Mouse (Mus musculus) limb, embryonic 15.5 days (tissue): Measurements from ENCODE around the gene 2610528J11Rik. TPM values are rescaled to one million over a fixed set of nuclear protein-coding genes. Genes with fewer than 3 reads are reported as not detected.

Experiments
- ATAC-seq: fragments of 200-750 bp; cut with Nextera tagmentation; 2 replicates; pipeline ENCODE4 v1.8.0; 2017; ENCODE audit warnings: low read depth, moderate TSS enrichment; ENCODE audit not compliant: insufficient number of reproducible peaks, low FRiP score, low TSS enrichment
- H3K27ac ChIP-seq: fragments of 300-500 bp; sonication (generic); 2 replicates; pipeline ENCODE4 v1.5.1; 2015; ENCODE audit warnings: moderate library complexity, mild to moderate bottlenecking, inconsistent platforms
- H3K27me3 ChIP-seq: fragments of 300-500 bp; sonication (generic); 2 replicates; pipeline ENCODE4 v1.6.1; 2015; ENCODE audit warnings: inconsistent platforms
- H3K36me3 ChIP-seq: fragments of 300-500 bp; sonication (generic); 2 replicates; pipeline ENCODE4 v1.6.1; 2015; ENCODE audit warnings: inconsistent platforms
- H3K4me1 ChIP-seq: fragments of 300-500 bp; sonication (generic); 2 replicates; pipeline ENCODE4 v1.6.1; 2015; ENCODE audit warnings: inconsistent platforms
- H3K4me2 ChIP-seq: fragments of 300-500 bp; sonication (generic); 2 replicates; pipeline ENCODE4 v1.6.1; 2015; ENCODE audit warnings: mild to moderate bottlenecking, inconsistent platforms
- H3K4me3 ChIP-seq: fragments of 300-500 bp; sonication (generic); 2 replicates; pipeline ENCODE4 v1.5.1; 2015; ENCODE audit warnings: mild to moderate bottlenecking, inconsistent platforms
- H3K9ac ChIP-seq: fragments of 300-500 bp; sonication (generic); 2 replicates; pipeline ENCODE4 v1.6.1; 2015; ENCODE audit warnings: inconsistent platforms
- H3K9me3 ChIP-seq: fragments of 300-500 bp; sonication (generic); 2 replicates; pipeline ENCODE4 v1.6.1; 2016; ENCODE audit warnings: inconsistent platforms
- WGBS: fragments of 180-500 bp; shearing (Covaris S2); methylation state at CpG from one replicate; pipeline ENCODE4 v1.1.7; 2015; 5-methylcytosine and 5-hydroxymethylcytosine counted together
- polyA plus RNA-seq: library from polyadenylated mRNA; unstranded; fragments of >200 nt; fragmentation: Nextera tagmentation; extraction: Ambion mirVana; gene quantifications from 2 replicates; pipeline ENCODE4 v1.2.1, GENCODE M21; 2015

The 2610528J11Rik gene
- polyA plus RNA-seq, 1 experiment from 2014 or later: 14.2 TPM

DNA sequence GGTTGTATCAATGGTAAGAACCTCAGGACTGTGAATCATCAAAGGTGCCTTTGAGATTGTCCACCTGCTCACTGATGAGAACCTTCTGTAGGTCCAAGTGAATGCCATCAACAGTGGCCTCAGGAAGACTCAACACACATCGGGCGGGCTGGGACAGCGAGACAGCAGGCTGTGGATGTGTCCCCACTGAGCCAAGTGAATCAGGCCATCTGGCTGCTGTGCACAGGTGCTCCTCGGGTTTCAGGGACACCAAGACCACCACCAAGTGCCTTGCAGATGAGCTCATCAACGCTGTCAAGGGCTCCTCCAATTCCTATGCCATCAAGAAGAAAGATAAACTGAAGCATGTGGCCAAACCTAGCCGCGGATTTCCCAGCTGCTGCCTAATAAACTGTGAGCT is 4.6 kb upstream of the 2610528J11Rik start:
- Histone ChIP-seq H3K4me2 (no peak overlapping the region), H3K27me3 (peaks cover 9% of the 10 kb centered on the region), H3K27ac (no peak overlapping the region), H3K4me1 (peaks cover 6% of the 10 kb centered on the region), H3K9me3 (no peaks in the 10 kb centered on the region), H3K4me3 (no peak overlapping the region), H3K36me3 (no peaks in the 10 kb centered on the region), H3K9ac (no peak overlapping the region)
- 71% methylated on average over 7 of the region's 7 CpGs for WGBS
- ATAC-seq: no peak

DNA sequence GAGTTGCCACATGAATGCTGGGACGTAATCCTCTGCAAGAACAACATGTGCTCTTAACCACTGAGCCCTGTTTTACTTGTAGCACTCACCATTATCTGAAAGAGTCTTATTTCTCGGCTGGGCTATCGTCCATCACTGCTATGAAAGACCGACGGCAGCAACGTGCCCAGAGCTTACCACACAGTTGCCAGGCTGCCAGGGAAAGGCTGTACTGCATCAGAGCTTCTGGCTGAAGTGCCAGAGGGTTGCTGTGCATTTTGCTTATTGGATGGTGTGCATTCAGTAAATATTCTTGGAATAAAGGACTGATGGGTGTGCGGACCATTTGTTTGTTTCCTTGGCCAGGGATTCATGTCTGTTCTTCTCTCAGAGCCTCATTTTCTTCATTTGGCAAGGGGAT is 2.8 kb upstream of the 2610528J11Rik start:
- Histone ChIP-seq H3K27me3 (no peaks in the 10 kb centered on the region), H3K4me1 (peaks cover 6% of the 10 kb centered on the region; the same call in 1 of the 2 replicates), H3K9me3 (no peaks in the 10 kb centered on the region), H3K4me3 (no peak overlapping the region), H3K9ac (no peak overlapping the region), H3K4me2 (no peak overlapping the region), H3K27ac (no peak overlapping the region), H3K36me3 (no peaks in the 10 kb centered on the region)
- WGBS: 61% methylated on average over 7 of the region's 7 CpGs
- ATAC-seq: no peak

DNA sequence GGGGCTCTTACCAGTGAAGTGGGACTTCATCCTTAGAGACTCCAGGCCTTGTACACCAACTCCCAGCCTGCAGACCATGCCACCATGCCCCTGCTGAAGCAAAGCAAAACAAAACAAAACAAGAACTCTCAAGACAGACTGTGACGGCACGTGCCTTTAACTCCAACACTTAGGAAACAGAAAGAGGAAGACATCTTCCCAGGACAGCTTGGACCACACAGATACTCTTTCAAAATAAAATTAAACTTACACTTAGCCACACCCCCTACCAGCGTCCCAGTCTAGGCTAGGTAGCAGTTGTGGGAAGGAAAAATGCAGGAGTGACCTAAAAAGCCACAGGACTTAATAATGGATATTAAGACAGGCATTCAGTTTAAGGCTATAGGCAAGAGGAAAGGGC is 1.0 kb upstream of the 2610528J11Rik start:
- 61% methylated on average over 3 of the region's 3 CpGs for WGBS
- Histone ChIP-seq H3K27ac (no peak overlapping the region), H3K9ac (no peak overlapping the region), H3K4me3 (no peak overlapping the region), H3K36me3 (no peaks in the 10 kb centered on the region), H3K27me3 (no peaks in the 10 kb centered on the region), H3K4me1 (peaks cover 6% of the 10 kb centered on the region; the same call in 1 of the 2 replicates), H3K4me2 (no peak overlapping the region), H3K9me3 (no peaks in the 10 kb centered on the region)
- no peak for ATAC-seq

DNA sequence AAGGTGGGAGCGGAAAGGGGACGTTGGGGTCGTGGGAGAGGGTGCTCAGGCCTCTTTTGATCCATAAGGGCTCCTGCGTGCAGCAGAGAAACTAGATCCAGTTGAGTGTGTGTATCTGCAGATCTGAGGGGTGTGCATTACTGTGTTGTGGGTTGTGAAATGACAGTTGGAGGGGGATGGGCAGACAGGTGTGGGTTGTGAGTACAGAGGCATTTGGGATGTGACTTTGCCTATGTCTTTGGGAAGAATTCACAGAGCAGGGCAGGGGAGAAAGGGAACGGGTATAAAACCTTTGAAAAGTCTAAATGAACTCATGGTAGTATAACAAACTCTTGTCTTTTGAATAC is 509 bp downstream of the 2610528J11Rik start:
- ATAC-seq: no peak
- H3K27me3 ChIP-seq: no peaks in the 10 kb centered on the region
- peaks cover 4% of the 10 kb centered on the region; the same call in 1 of the 2 replicates for H3K4me1 ChIP-seq
- no peak overlapping the region; the same call in 1 of the 2 replicates for H3K9ac ChIP-seq
- peak overlapping the region; percentile 19; the same call in 1 of the 2 replicates for H3K4me3 ChIP-seq
- H3K27ac ChIP-seq: no peak overlapping the region
- WGBS: 38% methylated on average over 5 of the region's 5 CpGs
- no peak overlapping the region for H3K4me2 ChIP-seq
- no peaks in the 10 kb centered on the region for H3K36me3 ChIP-seq
- no peaks in the 10 kb centered on the region for H3K9me3 ChIP-seq

DNA sequence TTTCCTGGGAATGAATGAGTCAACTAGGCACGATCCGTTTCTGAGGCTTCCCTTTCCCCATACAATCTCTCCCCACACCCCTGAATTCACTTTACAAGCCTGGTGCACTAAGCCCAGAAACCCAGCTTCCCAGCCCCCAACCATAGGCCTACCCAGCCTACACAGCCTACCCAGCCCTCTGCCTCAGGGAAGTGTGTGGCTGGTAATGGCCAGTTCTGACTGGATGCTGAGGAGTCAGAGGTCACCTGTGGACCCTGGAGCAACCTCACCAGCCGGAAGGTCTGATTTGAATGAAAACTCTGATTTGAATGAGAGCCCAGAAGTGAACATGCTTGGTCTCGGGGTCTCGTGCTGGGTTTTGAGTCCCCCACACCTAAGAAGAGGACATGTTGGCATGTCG is 921 bp downstream of the 2610528J11Rik start:
- 73% methylated on average over 6 of the region's 6 CpGs for WGBS
- H3K4me2 ChIP-seq: no peak overlapping the region
- no peak overlapping the region for H3K9ac ChIP-seq
- 0 out of 2 replicates have a peak, but pooled peaks cover 2% of the 10 kb centered on the region for H3K4me1 ChIP-seq
- H3K9me3 ChIP-seq: no peaks in the 10 kb centered on the region
- H3K27ac ChIP-seq: no peak overlapping the region
- no peak overlapping the region for H3K4me3 ChIP-seq
- H3K27me3 ChIP-seq: no peaks in the 10 kb centered on the region
- ATAC-seq: no peak
- H3K36me3 ChIP-seq: no peaks in the 10 kb centered on the region

DNA sequence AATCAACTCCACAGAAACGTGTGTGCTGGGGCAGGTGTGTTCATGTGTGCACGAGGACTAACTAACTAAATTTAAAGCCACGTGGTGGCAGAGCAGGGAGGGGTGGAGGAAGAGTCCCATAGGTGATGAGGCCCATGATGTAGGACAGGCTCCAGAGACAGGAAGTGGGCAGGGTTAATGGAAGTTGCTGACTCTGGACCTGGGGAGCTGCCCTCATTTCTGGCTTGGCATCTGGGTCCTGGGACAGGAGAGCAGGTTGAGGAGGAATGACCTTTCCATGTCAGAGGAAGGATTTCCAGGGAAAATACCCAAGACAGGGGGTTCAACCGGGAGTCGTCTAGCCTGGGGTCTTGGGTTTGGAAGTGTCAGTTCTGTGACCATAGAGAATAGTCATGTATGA is 5.9 kb downstream of the 2610528J11Rik start:
- no peak overlapping the region for H3K9ac ChIP-seq
- no peak overlapping the region for H3K27ac ChIP-seq
- ATAC-seq: no peak
- 0 out of 2 replicates have a peak, but pooled peaks cover 3% of the 10 kb centered on the region for H3K4me1 ChIP-seq
- H3K4me2 ChIP-seq: no peak overlapping the region
- no peaks in the 10 kb centered on the region for H3K9me3 ChIP-seq
- no peak overlapping the region for H3K4me3 ChIP-seq
- no peaks in the 10 kb centered on the region for H3K27me3 ChIP-seq
- H3K36me3 ChIP-seq: no peaks in the 10 kb centered on the region
- WGBS: 69% methylated on average over 5 of the region's 5 CpGs

DNA sequence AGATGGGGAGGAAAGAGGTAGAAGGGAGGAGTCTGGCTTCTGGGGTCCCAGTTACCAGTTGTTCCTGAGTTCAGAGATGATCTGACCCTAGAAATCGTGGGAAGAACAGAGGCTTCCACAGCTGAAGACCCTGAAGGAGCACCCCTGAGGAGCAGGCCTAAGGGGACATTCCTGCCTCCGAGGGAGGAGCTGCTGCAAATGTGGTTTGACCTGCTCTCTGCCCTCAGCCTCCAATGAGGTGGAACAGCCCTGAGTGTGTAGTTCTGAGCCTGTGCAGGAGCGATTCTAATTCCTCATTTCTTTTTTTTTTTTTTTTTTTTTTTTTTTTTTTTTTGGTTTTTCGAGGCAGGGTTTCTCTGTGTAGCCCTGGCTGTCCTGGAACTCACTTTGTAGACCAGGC is 6.4 kb downstream of the 2610528J11Rik start:
- Histone ChIP-seq H3K4me2 (no peak overlapping the region), H3K9me3 (no peaks in the 10 kb centered on the region), H3K36me3 (no peaks in the 10 kb centered on the region), H3K9ac (no peak overlapping the region), H3K27ac (no peak overlapping the region), H3K4me3 (no peak overlapping the region), H3K27me3 (no peaks in the 10 kb centered on the region), H3K4me1 (0 out of 2 replicates have a peak, but pooled peaks cover 3% of the 10 kb centered on the region)
- WGBS: 63% methylated on average over 3 of the region's 4 CpGs
- ATAC-seq: no peak

DNA sequence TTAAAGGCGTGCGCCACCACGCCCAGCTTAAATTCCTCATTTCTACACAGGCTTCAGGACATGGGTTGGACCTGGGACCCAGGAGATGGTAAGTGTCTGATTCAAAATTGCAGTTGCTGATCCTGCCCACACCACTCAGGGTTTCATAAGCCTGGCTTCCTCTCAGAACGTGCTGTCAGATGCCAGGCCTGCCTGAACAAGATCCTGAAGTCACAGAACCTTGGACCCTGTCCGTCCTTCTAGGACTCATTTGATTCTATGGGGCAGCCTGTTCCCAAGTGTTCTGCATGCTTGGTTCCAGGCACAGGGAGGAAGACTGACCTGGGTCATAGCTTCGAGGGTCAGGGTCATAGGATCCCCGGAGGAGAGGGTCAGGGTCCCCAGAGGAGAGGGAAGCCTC is 6.8 kb downstream of the 2610528J11Rik start:
- Histone ChIP-seq H3K9me3 (no peaks in the 10 kb centered on the region), H3K4me1 (0 out of 2 replicates have a peak, but pooled peaks cover 3% of the 10 kb centered on the region), H3K27ac (no peak overlapping the region), H3K4me3 (no peak overlapping the region), H3K27me3 (no peaks in the 10 kb centered on the region), H3K4me2 (no peak overlapping the region), H3K9ac (no peak overlapping the region), H3K36me3 (no peaks in the 10 kb centered on the region)
- ATAC-seq: no peak
- 75% methylated on average over 7 of the region's 7 CpGs for WGBS

DNA sequence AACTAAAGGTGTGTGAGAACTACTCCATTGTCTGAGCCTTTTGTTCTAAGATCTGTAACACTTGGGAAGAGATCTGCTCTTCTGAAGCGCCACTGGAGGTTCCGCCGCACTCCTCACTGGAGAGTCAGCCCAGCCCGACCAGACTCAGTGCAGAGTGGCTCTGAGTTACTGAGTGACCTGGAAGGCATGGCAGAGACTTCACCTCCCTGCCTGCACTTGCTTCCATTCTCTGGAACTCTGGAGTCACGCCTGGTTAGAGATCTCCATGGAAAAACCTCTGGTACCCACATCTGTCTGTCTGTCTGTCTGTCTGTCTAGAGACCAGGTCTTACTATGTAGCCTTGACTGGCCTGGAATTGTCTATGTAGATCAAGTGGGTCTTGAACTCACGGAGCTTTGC is 8.8 kb downstream of the 2610528J11Rik start:
- no peak overlapping the region for H3K27ac ChIP-seq
- no peaks in the 10 kb centered on the region for H3K9me3 ChIP-seq
- H3K9ac ChIP-seq: no peak overlapping the region
- ATAC-seq: no peak
- no peak overlapping the region for H3K4me2 ChIP-seq
- WGBS: 81% methylated on average over 6 of the region's 6 CpGs
- H3K27me3 ChIP-seq: no peaks in the 10 kb centered on the region
- 0 out of 2 replicates have a peak, but pooled peaks cover 6% of the 10 kb centered on the region for H3K4me1 ChIP-seq
- H3K36me3 ChIP-seq: no peaks in the 10 kb centered on the region
- no peak overlapping the region for H3K4me3 ChIP-seq

DNA sequence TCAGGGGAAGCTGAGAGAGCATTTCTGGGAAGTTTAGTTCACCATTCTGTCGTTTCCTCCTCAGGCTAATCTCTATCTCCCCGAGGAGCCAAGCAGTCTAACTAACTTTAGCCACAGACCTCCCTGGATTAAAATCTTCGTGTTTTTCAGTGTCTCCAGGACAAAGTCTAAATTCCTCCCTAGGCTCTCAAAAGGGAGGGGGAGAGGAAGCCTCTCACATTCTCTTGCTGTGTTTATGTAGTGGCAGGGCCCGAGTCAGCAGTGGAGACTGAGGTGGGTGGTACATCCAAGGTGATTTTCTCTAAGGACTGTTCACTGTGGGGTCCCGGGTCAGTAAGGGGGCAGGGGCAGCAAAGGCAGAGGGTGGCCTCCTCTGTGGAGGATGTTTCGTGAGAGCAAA is 11.0 kb downstream of the 2610528J11Rik start:
- ATAC-seq: no peak
- 0 out of 2 replicates have a peak, but pooled peaks cover 10% of the 10 kb centered on the region for H3K4me1 ChIP-seq
- H3K27ac ChIP-seq: no peak overlapping the region
- H3K9me3 ChIP-seq: no peaks in the 10 kb centered on the region
- peaks cover 4% of the 10 kb centered on the region; the same call in 1 of the 2 replicates for H3K27me3 ChIP-seq
- no peak overlapping the region for H3K4me2 ChIP-seq
- H3K9ac ChIP-seq: no peak overlapping the region
- 43% methylated on average over 6 of the region's 6 CpGs for WGBS
- H3K36me3 ChIP-seq: no peaks in the 10 kb centered on the region
- no peak overlapping the region for H3K4me3 ChIP-seq

DNA sequence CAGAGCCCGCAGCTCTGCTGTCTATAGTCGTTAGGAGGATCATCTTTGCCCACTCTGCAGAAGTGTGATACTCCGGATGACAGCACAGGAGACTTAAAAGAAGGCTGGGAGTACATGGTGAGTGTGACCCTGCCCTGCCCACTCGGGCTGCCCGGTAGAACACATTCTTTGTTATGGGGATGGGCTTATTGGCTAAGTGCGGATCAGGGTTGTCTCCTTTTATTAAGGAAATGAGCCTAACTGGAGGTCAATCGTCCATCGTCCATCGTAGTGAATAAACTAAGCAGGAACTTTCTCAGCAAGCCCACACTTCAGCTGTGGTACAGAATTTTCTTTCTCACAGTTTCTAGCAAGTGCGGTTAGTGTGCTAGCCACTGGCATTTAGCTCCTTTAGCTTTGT is 13.1 kb downstream of the 2610528J11Rik start:
- 27% methylated on average over 10 of the region's 10 CpGs for WGBS
- ATAC-seq: no peak
- no peak overlapping the region for H3K9ac ChIP-seq

DNA sequence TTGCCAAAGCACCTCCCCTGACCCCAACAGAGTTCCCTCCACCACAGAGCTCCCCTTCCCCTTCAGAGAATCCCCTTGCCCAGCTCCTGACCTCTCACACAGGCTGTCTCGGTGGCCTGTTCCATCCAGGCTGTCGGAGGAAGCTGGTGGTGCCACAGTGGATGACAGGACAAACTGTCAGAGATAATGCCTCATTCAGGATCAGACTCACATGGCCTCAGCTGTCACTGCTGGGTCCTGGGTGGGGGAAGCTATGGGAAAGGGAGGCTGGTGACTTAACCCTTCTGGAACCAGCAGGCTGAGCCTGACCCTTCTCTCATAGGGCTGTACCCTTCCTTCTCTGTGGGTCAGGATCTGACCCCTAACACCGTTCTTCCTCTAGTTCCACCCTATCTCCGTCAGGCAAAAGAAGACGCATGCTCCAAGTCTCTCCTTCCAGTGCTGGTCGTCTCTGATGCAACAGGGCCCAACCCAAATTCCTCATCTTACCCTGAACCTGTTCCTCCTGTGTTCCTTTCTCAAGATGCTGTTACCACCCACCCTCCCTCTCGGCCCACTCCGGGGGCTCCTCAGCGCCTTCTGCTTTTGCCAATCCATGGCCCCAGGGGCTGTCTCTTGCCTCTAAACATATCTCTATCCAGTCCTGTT is 15.8 kb downstream of the 2610528J11Rik start:
- H3K9me3 ChIP-seq: no peaks in the 10 kb centered on the region
- no peaks in the 10 kb centered on the region for H3K36me3 ChIP-seq
- peak overlapping the region; percentile 78 for H3K27ac ChIP-seq
- H3K9ac ChIP-seq: no peak overlapping the region
- ATAC-seq: no peak
- peaks cover 19% of the 10 kb centered on the region for H3K4me1 ChIP-seq
- peak overlapping the region; percentile 34; the same call in 1 of the 2 replicates for H3K4me3 ChIP-seq
- H3K27me3 ChIP-seq: peaks cover 4% of the 10 kb centered on the region; the same call in 1 of the 2 replicates
- WGBS: 50% methylated on average over 9 of the region's 9 CpGs
- 0 out of 2 replicates have a peak overlapping the region, but pooled peaks have one; percentile 57 for H3K4me2 ChIP-seq

More for the DNA sequence above, 13.1 kb downstream of the 2610528J11Rik start:
- Histone ChIP-seq H3K27me3 (peaks cover 4% of the 10 kb centered on the region; the same call in 1 of the 2 replicates), H3K4me2 (no peak overlapping the region), H3K27ac (no peak overlapping the region), H3K4me1 (peaks cover 22% of the 10 kb centered on the region), H3K9me3 (no peaks in the 10 kb centered on the region), H3K4me3 (no peak overlapping the region), H3K36me3 (no peaks in the 10 kb centered on the region)
